Mouse (Mus musculus) MEL (cell line): ENCODE measurements around the gene Ntng1. TPM values are rescaled to one million over a fixed set of nuclear protein-coding genes. Genes with fewer than 3 reads are reported as not detected.

ENCODE experiments used
- DNase-seq: peaks from one replicate; pipeline ENCODE4 v3.0.0; 2011; ENCODE audit warnings: low read depth, low spot score
- H3K27ac ChIP-seq: 2 replicates; pipeline ENCODE4 v1.5.1; 2012; ENCODE audit warnings: low read depth, mild to moderate bottlenecking, control low read depth, low read length, moderate library complexity; ENCODE audit not compliant: control insufficient read depth
- H3K27me3 ChIP-seq, 2 experiments: fragments of 150-350 bp in 1 of 2; sonication (generic) in 1 of 2; 2 replicates each; pipeline ENCODE4 v1.6.1; 2012; ENCODE audit warnings: low read length in 2 of 2, mild to moderate bottlenecking in 2 of 2, improper control_type of control experiment in 1 of 2, moderate library complexity in 1 of 2; ENCODE audit not compliant: insufficient read depth in 2 of 2, control insufficient read depth in 1 of 2
- H3K36me3 ChIP-seq, 2 experiments: 2 replicates each; pipeline ENCODE4 v1.6.1; 2012 to 2014; ENCODE audit warnings: low read length in 2 of 2, improper control_type of control experiment in 1 of 2, inconsistent platforms in 1 of 2, mild to moderate bottlenecking in 1 of 2; ENCODE audit not compliant: insufficient read depth in 2 of 2, control insufficient read depth in 1 of 2
- H3K4me1 ChIP-seq, 2 experiments: fragments of 150-350 bp in 1 of 2; sonication (generic) in 1 of 2; 2 replicates each; pipeline ENCODE4 v1.6.1; 2012; ENCODE audit warnings: low read length in 2 of 2, improper control_type of control experiment in 1 of 2, mild to moderate bottlenecking in 1 of 2; ENCODE audit not compliant: insufficient read depth in 2 of 2, control insufficient read depth in 1 of 2
- H3K4me3 ChIP-seq, 2 experiments: fragments of 150-350 bp in 1 of 2; sonication (generic) in 1 of 2; 2 replicates each; pipeline ENCODE4 v1.5.1; 2012; ENCODE audit warnings: low read depth in 2 of 2, low read length in 2 of 2, mild to moderate bottlenecking in 2 of 2, moderate library complexity in 2 of 2, control low read depth in 1 of 2, improper control_type of control experiment in 1 of 2; ENCODE audit not compliant: control insufficient read depth in 1 of 2, insufficient read depth in 1 of 2
- H3K79me2 ChIP-seq: 2 replicates; pipeline ENCODE4 v1.6.1; 2012; ENCODE audit warnings: mild to moderate bottlenecking, low read length, moderate library complexity; ENCODE audit not compliant: control insufficient read depth, poor library complexity, insufficient read depth
- H3K9ac ChIP-seq: 2 replicates; pipeline ENCODE4 v1.6.1; 2012; ENCODE audit warnings: low read depth, mild to moderate bottlenecking, control low read depth, low read length, moderate library complexity; ENCODE audit not compliant: control insufficient read depth, poor library complexity, severe bottlenecking
- H3K9me3 ChIP-seq: fragments of 150-350 bp; sonication (generic); replicated peaks from 2 replicates; pipeline ENCODE4 v1.6.1; 2012; ENCODE audit warnings: mild to moderate bottlenecking, low read length, improper control_type of control experiment, moderate library complexity; ENCODE audit not compliant: insufficient read depth
- CHD2 ChIP-seq: IDR thresholded peaks from 2 replicates; pipeline ENCODE4 v1.6.1; 2011; ENCODE audit warnings: low read length, improper control_type of control experiment
- E2F4 ChIP-seq: IDR thresholded peaks from 2 replicates; pipeline ENCODE4 v1.6.1; 2011; ENCODE audit warnings: low read depth, low read length, improper control_type of control experiment, borderline replicate concordance
- EP300 ChIP-seq, 2 experiments: IDR thresholded peaks; 2 replicates each; pipeline ENCODE4 v1.6.1; 2011; ENCODE audit warnings: improper control_type of control experiment in 2 of 2, low read length in 2 of 2, low read depth in 1 of 2, mild to moderate bottlenecking in 1 of 2
- ETS1 ChIP-seq: IDR thresholded peaks from 2 replicates; pipeline ENCODE4 v1.6.1; 2012; ENCODE audit warnings: low read depth, mild to moderate bottlenecking, inconsistent platforms, low read length, improper control_type of control experiment, moderate library complexity
- GABPA ChIP-seq: IDR thresholded peaks from 2 replicates; pipeline ENCODE4 v1.6.1; 2012; ENCODE audit warnings: low read depth, mild to moderate bottlenecking, inconsistent platforms, low read length, improper control_type of control experiment, moderate library complexity
- GATA1 ChIP-seq: IDR thresholded peaks from 2 replicates; pipeline ENCODE4 v1.6.1; 2011; ENCODE audit warnings: low read depth, low read length, improper control_type of control experiment
- KAT2A ChIP-seq: conservative IDR thresholded peaks from 2 replicates; pipeline ENCODE4 v1.6.1; 2012; ENCODE audit warnings: low read depth, low read length, improper control_type of control experiment, inconsistent platforms
- MAX ChIP-seq: IDR thresholded peaks from 2 replicates; pipeline ENCODE4 v1.6.1; 2011; ENCODE audit warnings: low read length, improper control_type of control experiment
- MXI1 ChIP-seq: IDR thresholded peaks from 2 replicates; pipeline ENCODE4 v1.6.1; 2011; ENCODE audit warnings: mild to moderate bottlenecking, low read depth, low read length, improper control_type of control experiment
- MYB ChIP-seq: IDR thresholded peaks from 2 replicates; pipeline ENCODE4 v1.6.1; 2011; ENCODE audit warnings: mild to moderate bottlenecking, low read depth, low read length, improper control_type of control experiment
- NELFE ChIP-seq: IDR thresholded peaks from 2 replicates; pipeline ENCODE4 v1.6.1; 2011; ENCODE audit warnings: low read depth, low read length, improper control_type of control experiment
- POLR2AphosphoS2 ChIP-seq: IDR thresholded peaks from 2 replicates; pipeline ENCODE4 v1.6.1; 2011; ENCODE audit warnings: low read length, improper control_type of control experiment
- SIN3A ChIP-seq: IDR thresholded peaks from 2 replicates; pipeline ENCODE4 v1.6.1; 2012; ENCODE audit warnings: low read length, improper control_type of control experiment, inconsistent platforms
- SMC3 ChIP-seq: IDR thresholded peaks from 2 replicates; pipeline ENCODE4 v1.6.1; 2011; ENCODE audit warnings: low read depth, low read length, improper control_type of control experiment
- TBP ChIP-seq: IDR thresholded peaks from 2 replicates; pipeline ENCODE4 v1.8.0; 2011; ENCODE audit warnings: low read depth, low read length, improper control_type of control experiment
- TCF12 ChIP-seq: IDR thresholded peaks from 2 replicates; pipeline ENCODE4 v1.6.1; 2014; ENCODE audit warnings: low read depth, mild to moderate bottlenecking, inconsistent platforms, low read length, improper control_type of control experiment, moderate library complexity
- polyA plus RNA-seq, 2 experiments: library from polyadenylated mRNA; stranded (reverse) in 1 of 2; unstranded in 1 of 2; fragments of >175 nt in 1 of 2; fragments of >200 nt in 1 of 2; gene quantifications; 2 replicates each; pipeline versions ENCODE4 v1.2.1 to v1.2.4; 2012; ENCODE audit warnings: low replicate concordance in 2 of 2, low read depth in 1 of 2; ENCODE audit not compliant: insufficient read length in 2 of 2, insufficient read depth in 1 of 2, missing spikeins in 1 of 2
- total RNA-seq: library from RNA; depleted of rRNA; stranded (reverse); fragments of 300-350 nt; gene quantifications from 2 replicates; pipeline ENCODE4 v1.2.3, GENCODE M21; 2012

Ntng1 gene
- total and polyA plus RNA-seq, 3 experiments: not detected

DNA sequence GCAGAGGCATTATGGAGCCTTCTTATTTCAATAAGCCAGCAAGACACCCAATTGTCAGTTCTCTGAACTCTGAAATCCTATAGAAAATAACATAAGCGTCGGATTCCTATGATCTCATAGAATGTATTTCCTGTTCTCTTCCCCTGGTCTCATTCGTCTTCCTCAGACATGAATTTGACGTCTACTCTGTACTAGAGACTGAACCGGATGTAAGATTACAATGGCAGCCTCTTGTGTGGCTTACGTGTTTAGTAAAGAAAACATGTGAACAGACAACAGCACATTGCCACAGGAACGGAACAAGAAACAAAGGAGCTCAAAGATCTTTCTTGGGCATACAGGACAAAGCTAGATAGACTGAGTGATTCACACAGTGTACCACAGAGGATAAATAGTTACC, 5.3 kb upstream of the Ntng1 start:
- no peak for DNase-seq
- no peak overlapping the region for H3K4me3 ChIP-seq
- no peak overlapping the region for H3K9ac ChIP-seq
- H3K27me3 ChIP-seq: no peaks in the 10 kb centered on the region
- H3K27ac ChIP-seq: no peak overlapping the region
- no peaks in the 10 kb centered on the region for H3K9me3 ChIP-seq
- no peaks in the 10 kb centered on the region for H3K79me2 ChIP-seq
- TF ChIP-seq MAX (no peak), MXI1 (no peak), SIN3A (no peak)
- H3K36me3 ChIP-seq: no peaks in the 10 kb centered on the region
- H3K4me1 ChIP-seq: no peaks in the 10 kb centered on the region

DNA sequence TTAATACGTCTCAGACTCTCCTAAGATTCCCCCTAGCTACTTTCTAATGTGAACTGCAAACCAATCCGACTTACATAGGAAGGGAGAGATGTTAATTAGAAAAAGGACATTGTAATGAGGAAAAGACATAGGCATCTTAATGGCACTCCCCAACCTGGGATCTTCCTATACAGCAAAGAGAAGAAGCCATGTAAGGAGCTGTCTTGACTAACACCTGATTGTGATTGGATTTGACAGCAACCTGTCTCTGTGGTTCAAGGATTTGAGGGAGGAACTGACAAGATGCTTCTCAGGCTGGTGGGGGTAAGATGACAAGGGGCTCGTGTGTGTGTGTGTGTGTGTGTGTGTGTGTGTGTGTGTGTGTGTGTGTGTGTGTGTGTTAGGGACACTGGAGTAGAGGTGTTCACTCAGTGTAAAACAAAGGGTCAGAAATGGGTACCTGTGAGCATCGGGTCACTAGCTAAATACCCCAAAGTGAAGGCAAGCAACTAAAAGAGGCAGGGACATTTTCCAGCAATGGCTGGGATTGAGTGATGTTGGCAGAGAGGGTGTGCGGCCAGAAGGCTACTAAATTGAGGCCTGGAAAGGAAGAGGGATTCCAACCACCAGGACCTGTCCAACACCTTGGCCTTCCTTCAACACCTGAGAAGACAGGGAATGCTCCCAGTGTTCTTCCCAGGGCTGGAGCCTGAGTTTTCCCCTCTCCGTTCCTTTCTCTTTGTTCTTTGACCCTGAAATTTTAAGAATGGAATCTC, 667 bp upstream of the Ntng1 start:
- H3K79me2 ChIP-seq: no peaks in the 10 kb centered on the region
- no peak overlapping the region for H3K27ac ChIP-seq
- no peak for TF ChIP-seq E2F4
- TF ChIP-seq NELFE: no peak
- TF ChIP-seq MXI1: no peak
- DNase-seq: no peak
- H3K27me3 ChIP-seq: no peaks in the 10 kb centered on the region
- H3K4me3 ChIP-seq: no peak overlapping the region
- H3K9ac ChIP-seq: no peak overlapping the region
- H3K36me3 ChIP-seq: no peaks in the 10 kb centered on the region
- no peaks in the 10 kb centered on the region for H3K4me1 ChIP-seq
- no peaks in the 10 kb centered on the region for H3K9me3 ChIP-seq

- TF ChIP-seq SMC3 (no peak), CHD2 (no peak), ETS1 (no peak), TCF12 (no peak), KAT2A (no peak), POLR2AphosphoS2 (no peak), GATA1 (no peak), MXI1 (no peak), MYB (no peak), GABPA (no peak), EP300 (IDR thresholded peaks at IDR 0.05; ENCODE audit: low read depth in 1 of 2, low read length in 2 of 2) (no peak), TBP (no peak)
- H3K36me3 ChIP-seq: no peaks in the 10 kb centered on the region
- DNase-seq: no peak
- H3K9me3 ChIP-seq: no peaks in the 10 kb centered on the region
- no peaks in the 10 kb centered on the region for H3K4me1 ChIP-seq
- H3K4me3 ChIP-seq: no peak overlapping the region
- no peak overlapping the region for H3K9ac ChIP-seq
- no peaks in the 10 kb centered on the region for H3K27me3 ChIP-seq
- no peak overlapping the region for H3K27ac ChIP-seq
- H3K79me2 ChIP-seq: no peaks in the 10 kb centered on the region
Measured at GRCm38 (mm10) chr3:110142314-110143205, 1.3 kb downstream of the Ntng1 start.
